Mouse (Mus musculus) forebrain, embryonic 16.5 days (tissue): ENCODE measurements around the gene Apba1. TPM values are rescaled to one million over a fixed set of nuclear protein-coding genes. Genes with fewer than 3 reads are reported as not detected.

Source experiments
- ATAC-seq: fragments of 200-750 bp; cut with Nextera tagmentation; 2 replicates; pipeline ENCODE4 v1.8.0; 2017; ENCODE audit warnings: mild to moderate bottlenecking, moderate library complexity
- H3K27ac ChIP-seq: fragments of 300-500 bp; sonication (generic); 2 replicates; pipeline ENCODE4 v1.5.1; 2014; ENCODE audit warnings: low read length, control low read depth
- H3K27me3 ChIP-seq: fragments of 300-500 bp; sonication (generic); replicated peaks from 2 replicates; pipeline ENCODE4 v1.6.1; 2014; ENCODE audit warnings: low read length; ENCODE audit not compliant: control insufficient read depth, insufficient read depth
- H3K36me3 ChIP-seq: fragments of 300-500 bp; sonication (generic); 2 replicates; pipeline ENCODE4 v1.6.1; 2014; ENCODE audit not compliant: control insufficient read depth, insufficient read depth
- H3K4me1 ChIP-seq: fragments of 300-500 bp; sonication (generic); replicated peaks from 2 replicates; pipeline ENCODE4 v1.6.1; 2014; ENCODE audit warnings: low read length; ENCODE audit not compliant: control insufficient read depth, insufficient read depth
- H3K4me2 ChIP-seq: fragments of 300-500 bp; sonication (generic); 2 replicates; pipeline ENCODE4 v1.6.1; 2014; ENCODE audit warnings: mild to moderate bottlenecking, low read length, control low read depth
- H3K4me3 ChIP-seq: fragments of 300-500 bp; sonication (generic); replicated peaks from 2 replicates; pipeline ENCODE4 v1.5.1; 2014; ENCODE audit warnings: mild to moderate bottlenecking, low read length, control low read depth
- H3K9ac ChIP-seq: fragments of 300-500 bp; sonication (generic); replicated peaks from 2 replicates; pipeline ENCODE4 v1.6.1; 2014; ENCODE audit warnings: low read depth, low read length, control low read depth
- H3K9me3 ChIP-seq: fragments of 300-500 bp; sonication (generic); 2 replicates; pipeline ENCODE4 v1.6.1; 2016; ENCODE audit warnings: low read length; ENCODE audit not compliant: control insufficient read depth
- WGBS: fragments of 180-500 bp; shearing (Covaris S2); extraction: QIAGEN DNeasy Blood & Tissue Kit; methylation state at CpG from one replicate; pipeline ENCODE4 v1.1.7; 2014; 5-methylcytosine and 5-hydroxymethylcytosine counted together
- polyA plus RNA-seq: library from polyadenylated mRNA; unstranded; fragments of >200 nt; fragmentation: Nextera tagmentation; extraction: Ambion mirVana; gene quantifications from 2 replicates; pipeline ENCODE4 v1.2.1, GENCODE M21; 2015

The Apba1 gene
- polyA plus RNA-seq, 1 experiment from 2014 or later, result 6.6 TPM

DNA sequence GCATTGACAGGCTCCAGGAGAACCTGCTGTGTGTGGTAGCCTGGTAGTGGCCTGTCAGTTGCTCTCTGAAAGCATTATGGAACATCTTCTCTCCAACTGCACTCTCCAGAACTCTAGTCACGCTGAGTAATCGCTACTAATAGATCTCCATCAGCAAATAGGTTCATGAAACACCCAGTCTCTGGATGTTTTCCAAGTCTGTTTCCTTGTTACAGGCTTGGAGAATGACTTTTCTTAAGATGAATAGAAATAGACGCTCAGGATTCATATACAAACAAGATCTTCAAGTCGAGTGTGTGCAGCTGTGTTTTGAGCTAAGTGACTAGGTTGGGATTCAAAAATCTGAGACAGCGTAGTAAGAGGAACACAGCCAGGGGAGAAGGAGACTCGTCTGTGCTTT lies 165.4 kb downstream of the Apba1 start:
- H3K4me2 ChIP-seq, result no peak overlapping the region
- no peaks in the 10 kb centered on the region for H3K9me3 ChIP-seq
- H3K4me1 ChIP-seq, result peaks cover 4% of the 10 kb centered on the region
- 64% methylated on average over 6 of the region's 6 CpGs for WGBS
- H3K4me3 ChIP-seq, result no peak overlapping the region
- no peaks in the 10 kb centered on the region for H3K27me3 ChIP-seq
- ATAC-seq, result no peak
- H3K27ac ChIP-seq, result no peak overlapping the region
- H3K36me3 ChIP-seq, result 0 out of 2 replicates have a peak, but pooled peaks cover 4% of the 10 kb centered on the region
- H3K9ac ChIP-seq, result no peak overlapping the region

DNA sequence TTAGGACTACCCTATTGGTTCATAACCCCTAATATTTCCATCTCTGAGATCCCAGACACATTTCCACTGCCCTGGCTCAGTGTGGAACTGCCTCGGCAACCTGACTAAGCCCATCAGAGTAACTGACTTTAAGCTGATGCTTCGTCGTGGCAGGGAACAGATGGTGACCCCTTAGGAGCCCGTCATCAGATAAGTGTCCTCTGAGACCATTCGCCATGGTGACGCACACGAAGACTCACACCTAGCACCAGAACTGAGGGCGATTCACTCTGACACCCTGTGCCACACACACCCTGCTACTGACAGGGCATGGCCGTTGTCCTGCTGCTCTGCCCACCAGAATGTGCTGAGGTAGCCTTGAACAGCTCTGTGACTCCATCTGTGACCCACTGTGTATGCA lies 166.1 kb downstream of the Apba1 start:
- no peaks in the 10 kb centered on the region for H3K9me3 ChIP-seq
- H3K27me3 ChIP-seq, result no peaks in the 10 kb centered on the region
- H3K9ac ChIP-seq, result no peak overlapping the region
- WGBS, result 88% methylated on average over 9 of the region's 9 CpGs
- H3K36me3 ChIP-seq, result 0 out of 2 replicates have a peak, but pooled peaks cover 4% of the 10 kb centered on the region
- H3K4me3 ChIP-seq, result no peak overlapping the region
- ATAC-seq, result no peak
- no peak overlapping the region for H3K4me2 ChIP-seq
- no peak overlapping the region for H3K27ac ChIP-seq
- H3K4me1 ChIP-seq, result no peaks in the 10 kb centered on the region

DNA sequence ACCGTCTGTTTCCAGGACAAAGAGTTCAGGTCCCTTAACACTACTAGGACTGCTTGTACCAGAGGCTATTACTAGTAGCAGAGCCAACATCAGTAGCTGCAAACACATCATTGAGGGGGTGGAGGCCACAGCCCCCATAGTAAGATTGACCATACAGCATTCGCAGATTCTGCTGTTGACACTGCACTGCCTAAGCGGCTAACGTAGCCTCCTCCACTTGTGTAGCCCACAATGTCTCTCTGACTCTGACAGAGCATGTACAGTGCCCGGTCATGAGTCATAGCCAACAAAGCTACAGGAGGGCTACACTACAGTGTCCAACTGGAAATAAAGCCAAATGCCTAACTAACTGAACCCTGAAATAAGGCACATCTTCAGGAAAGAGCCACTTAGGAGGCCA lies 166.9 kb downstream of the Apba1 start:
- Histone ChIP-seq H3K4me2 (no peak overlapping the region), H3K27ac (no peak overlapping the region), H3K9ac (no peak overlapping the region), H3K4me3 (no peak overlapping the region), H3K27me3 (no peaks in the 10 kb centered on the region), H3K36me3 (0 out of 2 replicates have a peak, but pooled peaks cover 4% of the 10 kb centered on the region), H3K4me1 (no peaks in the 10 kb centered on the region), H3K9me3 (no peaks in the 10 kb centered on the region)
- WGBS, result 93% methylated on average over 5 of the region's 5 CpGs
- no peak for ATAC-seq

DNA sequence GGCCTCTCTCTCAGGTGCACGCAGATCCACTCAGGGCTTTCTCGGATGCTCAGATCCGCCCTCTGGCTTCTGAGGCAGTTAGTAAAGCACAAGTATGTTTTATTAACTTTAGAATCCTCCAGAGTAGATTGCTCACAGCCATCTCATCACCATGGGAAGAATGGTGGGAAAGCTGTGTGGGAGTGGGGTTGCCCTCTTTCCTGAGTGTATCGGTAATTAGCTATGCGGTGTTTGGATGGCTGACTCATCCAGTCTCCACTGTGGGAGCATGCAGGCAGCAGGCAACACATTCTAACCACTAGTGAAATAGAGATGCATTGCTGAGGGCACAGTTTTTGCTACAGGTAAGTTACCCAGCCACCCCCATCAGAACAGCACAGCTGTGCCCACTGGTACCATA lies 172.1 kb downstream of the Apba1 start:
- no peak overlapping the region for H3K4me3 ChIP-seq
- H3K4me1 ChIP-seq, result no peaks in the 10 kb centered on the region
- no peaks in the 10 kb centered on the region for H3K27me3 ChIP-seq
- peaks cover 11% of the 10 kb centered on the region for H3K36me3 ChIP-seq
- 90% methylated on average over 5 of the region's 5 CpGs for whole genome bisulfite sequencing
- H3K4me2 ChIP-seq, result no peak overlapping the region
- no peak overlapping the region for H3K27ac ChIP-seq
- H3K9ac ChIP-seq, result no peak overlapping the region
- no peak for ATAC-seq
- H3K9me3 ChIP-seq, result peaks cover 8% of the 10 kb centered on the region

DNA sequence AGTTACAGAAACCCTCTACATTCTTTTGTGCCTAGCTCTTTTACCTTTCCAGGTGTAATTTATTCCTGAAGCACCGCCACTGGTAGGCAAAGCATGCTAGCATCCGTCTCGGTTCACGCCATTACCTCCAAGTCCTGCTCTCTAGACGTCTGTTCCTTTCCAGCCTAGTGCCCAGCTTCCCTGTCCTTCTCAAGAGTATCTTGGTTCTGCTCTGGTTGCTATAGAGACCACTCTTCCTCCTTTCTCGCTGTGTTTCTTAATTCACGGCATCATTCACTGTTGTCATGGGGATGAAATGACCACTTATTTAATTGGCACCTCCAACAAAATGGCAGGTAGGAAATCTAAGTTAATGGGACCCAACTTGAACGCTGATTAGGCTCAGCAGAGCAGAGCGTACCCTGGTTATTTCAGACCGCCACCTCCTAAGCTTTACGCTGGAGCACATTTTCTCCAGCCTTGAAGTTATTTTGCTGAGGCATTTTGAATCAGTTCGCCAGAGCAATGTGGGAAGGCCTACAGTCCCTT lies 182.8 kb downstream of the Apba1 start:
- 26% methylated on average over 12 of the region's 12 CpGs for WGBS
- ATAC-seq, result peak; percentile 73
- no peak overlapping the region for H3K27ac ChIP-seq

DNA sequence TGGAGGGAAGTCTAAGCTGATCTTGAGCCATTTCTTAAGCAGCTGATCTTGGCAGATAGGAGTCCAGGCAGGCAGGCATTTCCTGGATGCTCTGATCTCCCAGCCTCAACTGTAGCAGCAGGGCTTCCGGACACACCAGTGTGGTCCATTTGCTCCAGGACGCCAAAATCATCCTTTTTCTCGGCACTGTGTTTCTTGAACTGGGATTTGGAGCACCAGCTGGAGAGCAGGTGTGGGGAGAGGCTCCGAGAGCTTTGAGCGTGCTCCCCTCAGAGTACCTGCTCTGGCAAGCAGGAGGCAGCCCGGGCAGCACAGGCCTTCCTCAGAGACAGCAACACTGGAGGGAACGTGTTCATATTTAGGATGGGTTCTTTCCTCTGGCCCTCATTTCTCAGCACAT lies 184.2 kb downstream of the Apba1 start:
- Histone ChIP-seq H3K36me3 (peaks cover 16% of the 10 kb centered on the region), H3K4me2 (no peak overlapping the region), H3K9ac (no peak overlapping the region), H3K4me3 (no peak overlapping the region), H3K27me3 (no peaks in the 10 kb centered on the region), H3K4me1 (no peaks in the 10 kb centered on the region), H3K27ac (no peak overlapping the region), H3K9me3 (no peaks in the 10 kb centered on the region)
- ATAC-seq, result no peak
- 94% methylated on average over 7 of the region's 7 CpGs for WGBS

More for the DNA sequence above, 182.8 kb downstream of the Apba1 start:
- H3K4me2 ChIP-seq, result no peak overlapping the region
- H3K4me1 ChIP-seq, result no peaks in the 10 kb centered on the region
- H3K9me3 ChIP-seq, result no peaks in the 10 kb centered on the region
- peaks cover 21% of the 10 kb centered on the region for H3K36me3 ChIP-seq
- H3K9ac ChIP-seq, result no peak overlapping the region
- no peaks in the 10 kb centered on the region for H3K27me3 ChIP-seq
- no peak overlapping the region for H3K4me3 ChIP-seq

DNA sequence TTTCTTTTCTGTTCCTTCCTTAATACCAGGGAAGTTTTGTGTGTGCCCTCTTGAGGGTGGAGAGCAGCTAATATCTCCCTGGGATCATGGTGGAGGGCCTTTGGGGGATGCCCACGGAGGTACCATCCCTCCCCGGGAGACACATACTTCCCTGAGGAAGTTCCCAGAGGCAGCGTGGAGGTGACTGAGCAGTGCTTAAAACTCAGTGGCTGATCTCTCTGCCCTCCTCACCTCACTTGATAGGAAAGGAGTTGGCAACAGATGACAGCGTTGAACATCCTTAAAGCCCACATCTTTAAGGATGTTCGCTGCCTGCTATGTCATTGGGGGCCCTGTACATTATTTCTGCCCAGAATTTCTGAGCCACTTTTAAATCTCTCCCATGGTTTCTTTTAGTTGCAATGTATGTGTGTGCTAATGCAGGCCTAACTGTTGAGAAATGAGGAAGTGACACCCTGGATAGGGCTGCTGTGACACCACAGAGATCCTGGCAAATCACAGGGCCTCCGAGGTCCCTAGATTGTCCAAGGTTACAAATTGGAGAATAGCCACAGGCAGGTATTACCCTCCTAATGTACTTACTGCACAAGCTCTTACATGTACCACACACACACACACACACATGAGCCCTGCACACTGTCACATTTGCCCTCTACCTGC lies 187.5 kb downstream of the Apba1 start:
- Histone ChIP-seq H3K9ac (no peak overlapping the region), H3K27ac (no peak overlapping the region), H3K36me3 (peaks cover 4% of the 10 kb centered on the region; the same call in 1 of the 2 replicates), H3K4me2 (no peak overlapping the region), H3K27me3 (no peaks in the 10 kb centered on the region), H3K4me1 (no peaks in the 10 kb centered on the region; the same call in 1 of the 2 replicates), H3K9me3 (no peaks in the 10 kb centered on the region), H3K4me3 (no peak overlapping the region)
- WGBS, result 87% methylated on average over 6 of the region's 6 CpGs
- ATAC-seq, result no peak

DNA sequence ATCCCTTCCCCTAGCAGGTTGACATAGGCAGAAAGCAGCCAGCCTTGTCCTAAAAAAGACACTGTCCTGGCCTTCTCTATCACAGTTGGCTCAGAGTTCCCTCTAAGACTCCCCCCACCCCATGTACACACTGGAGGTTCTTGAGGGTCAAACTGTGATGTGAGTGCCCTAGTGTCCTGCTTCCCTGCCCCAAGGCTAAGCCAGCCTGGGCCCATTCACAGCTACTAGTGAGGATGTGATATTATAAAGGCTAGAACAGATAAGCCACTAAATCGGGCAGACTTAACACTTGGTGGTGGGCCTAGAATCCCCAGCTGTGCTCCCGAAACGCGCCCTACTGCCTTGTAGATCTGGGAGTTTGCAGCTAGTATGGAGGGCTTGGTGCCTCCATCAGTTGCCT lies 188.1 kb downstream of the Apba1 start:
- Histone ChIP-seq H3K27me3 (no peaks in the 10 kb centered on the region), H3K4me1 (no peaks in the 10 kb centered on the region; the same call in 1 of the 2 replicates), H3K4me3 (no peak overlapping the region), H3K27ac (no peak overlapping the region), H3K4me2 (no peak overlapping the region), H3K36me3 (peaks cover 4% of the 10 kb centered on the region; the same call in 1 of the 2 replicates), H3K9me3 (no peaks in the 10 kb centered on the region), H3K9ac (no peak overlapping the region)
- WGBS, result 84% methylated on average over 4 of the region's 4 CpGs
- no peak for ATAC-seq

DNA sequence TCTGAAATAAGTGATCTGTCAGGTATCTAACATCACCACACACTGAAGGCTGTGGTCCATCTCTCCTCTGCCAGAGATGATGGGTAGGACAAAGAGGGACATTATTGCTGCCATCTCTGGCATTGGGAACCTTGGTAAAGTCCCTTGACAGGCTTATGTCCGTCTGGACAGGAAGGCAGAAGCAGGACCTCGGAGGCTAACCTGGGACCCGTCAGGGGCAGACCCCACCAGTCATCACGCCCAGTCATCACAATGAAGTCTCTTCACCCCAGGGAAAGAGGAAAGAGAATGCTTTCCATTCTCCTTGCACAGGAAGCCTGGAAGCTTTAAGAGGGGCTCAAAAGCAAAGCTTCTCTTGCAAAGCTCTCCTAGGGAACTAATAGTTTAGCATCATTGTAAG lies 189.2 kb downstream of the Apba1 start:
- no peak overlapping the region for H3K9ac ChIP-seq
- H3K9me3 ChIP-seq, result no peaks in the 10 kb centered on the region
- no peak overlapping the region for H3K4me2 ChIP-seq
- H3K36me3 ChIP-seq, result peaks cover 4% of the 10 kb centered on the region; the same call in 1 of the 2 replicates
- ATAC-seq, result no peak
- no peaks in the 10 kb centered on the region for H3K27me3 ChIP-seq
- no peaks in the 10 kb centered on the region; the same call in 1 of the 2 replicates for H3K4me1 ChIP-seq
- H3K27ac ChIP-seq, result no peak overlapping the region
- 14% methylated on average over 4 of the region's 4 CpGs for WGBS
- no peak overlapping the region for H3K4me3 ChIP-seq
